Mouse (Mus musculus) ovary, postnatal 10 days (tissue): ENCODE measurements at regions not wholly inside any gene's neighbourhood (a gene's known extent, or its start where the extent isn't known, plus 50 kb on each side); places are given as distances from the start of the nearest gene placed in this dataset.
A peak's percentile ranks its signal among the peaks of the same experiment; 100 is the strongest.

ENCODE experiments used
- DNase-seq: peaks from one replicate; pipeline ENCODE4 v3.0.0; 2022; ENCODE audit warnings: low spot score

GRCm38 (mm10) chr11:56165759-56166158 is 124.9 kb upstream of the Nmur2 start:
- no peak for DNase-seq

- no peak for DNase-seq
Measured at GRCm38 (mm10) chr11:56160286-56160685, 119.5 kb upstream of the Nmur2 start.

- DNase-seq: no peak
Measured at GRCm38 (mm10) chr11:56159412-56160074, 118.7 kb upstream of the Nmur2 start.

GRCm38 (mm10) chr11:56150825-56151342 is 110.1 kb upstream of the Nmur2 start:
- DNase-seq: no peak

- DNase-seq: no peak
Measured at GRCm38 (mm10) chr11:56149752-56150151, 108.9 kb upstream of the Nmur2 start.

- DNase-seq: no peak
Measured at GRCm38 (mm10) chr11:56148956-56149355, 108.1 kb upstream of the Nmur2 start.

- DNase-seq: no peak
Measured at GRCm38 (mm10) chr11:56146708-56147107, 105.9 kb upstream of the Nmur2 start.

GRCm38 (mm10) chr11:56131339-56131823 is 90.6 kb upstream of the Nmur2 start:
- DNase-seq: no peak

- no peak for DNase-seq
Measured at GRCm38 (mm10) chr11:56116553-56117232, 75.9 kb upstream of the Nmur2 start.

GRCm38 (mm10) chr11:56107929-56108328 is 67.1 kb upstream of the Nmur2 start:
- peak; percentile 41 for DNase-seq

GRCm38 (mm10) chr11:56105632-56106031 is 64.8 kb upstream of the Nmur2 start:
- no peak for DNase-seq

- DNase-seq: no peak
Measured at GRCm38 (mm10) chr11:56092891-56093290, 52.1 kb upstream of the Nmur2 start.
